Mouse (Mus musculus) cerebellum, adult 9-11 months (tissue): ENCODE results near the gene Hsd11b1.

Source experiments
- DNase-seq: peaks from one replicate; pipeline ENCODE4 v3.0.0; 2022

Hsd11b1 gene

GRCm38 (mm10) chr1:193242863-193243262 lies 21.0 kb downstream of the Hsd11b1 start:
- peak; percentile 33 for DNase-seq

GRCm38 (mm10) chr1:193242238-193242637 lies 21.6 kb downstream of the Hsd11b1 start:
- peak; percentile 97 for DNase-seq

- DNase-seq = no peak
Observed at GRCm38 (mm10) chr1:193241436-193241835, 22.4 kb downstream of the Hsd11b1 start.

- no peak for DNase-seq
Observed at GRCm38 (mm10) chr1:193238426-193238825, 25.4 kb downstream of the Hsd11b1 start.

- no peak for DNase-seq
Observed at GRCm38 (mm10) chr1:193234930-193235329, 28.9 kb downstream of the Hsd11b1 start.

- DNase-seq = no peak
Observed at GRCm38 (mm10) chr1:193234130-193234645, 29.7 kb downstream of the Hsd11b1 start.

- no peak for DNase-seq
Observed at GRCm38 (mm10) chr1:193232732-193233131, 31.1 kb downstream of the Hsd11b1 start.

- DNase-seq = no peak
Observed at GRCm38 (mm10) chr1:193230935-193231334, 32.9 kb downstream of the Hsd11b1 start.

GRCm38 (mm10) chr1:193230531-193230930 lies 33.3 kb downstream of the Hsd11b1 start:
- no peak for DNase-seq

- no peak for DNase-seq
Observed at GRCm38 (mm10) chr1:193229570-193229969, 34.3 kb downstream of the Hsd11b1 start.

GRCm38 (mm10) chr1:193227537-193227936 lies 36.3 kb downstream of the Hsd11b1 start:
- DNase-seq = no peak

- no peak for DNase-seq
Observed at GRCm38 (mm10) chr1:193226724-193227522, 37.0 kb downstream of the Hsd11b1 start.

GRCm38 (mm10) chr1:193226114-193226513 lies 37.8 kb downstream of the Hsd11b1 start:
- DNase-seq = no peak

GRCm38 (mm10) chr1:193225531-193225930 lies 38.3 kb downstream of the Hsd11b1 start:
- DNase-seq = no peak

- DNase-seq = no peak
Observed at GRCm38 (mm10) chr1:193220408-193220807, 43.5 kb downstream of the Hsd11b1 start.

- no peak for DNase-seq
Observed at GRCm38 (mm10) chr1:193216000-193216399, 47.9 kb downstream of the Hsd11b1 start.

GRCm38 (mm10) chr1:193214053-193214452 lies 49.8 kb downstream of the Hsd11b1 start:
- DNase-seq = no peak

GRCm38 (mm10) chr1:193211371-193211770 lies 52.5 kb downstream of the Hsd11b1 start:
- no peak for DNase-seq

- peak; percentile 26 for DNase-seq
Observed at GRCm38 (mm10) chr1:193208178-193208577, 55.7 kb downstream of the Hsd11b1 start.

GRCm38 (mm10) chr1:193207503-193207902 lies 56.4 kb downstream of the Hsd11b1 start, which contains the start of gene Lamb3:
Gene Lamb3 (plus strand): TSS chr1:193207699.
- DNase-seq = no peak

- no peak for DNase-seq
Observed at GRCm38 (mm10) chr1:193205431-193205830, 58.4 kb downstream of the Hsd11b1 start.

- no peak for DNase-seq
Observed at GRCm38 (mm10) chr1:193203821-193204220, 60.1 kb downstream of the Hsd11b1 start.

GRCm38 (mm10) chr1:193201383-193201778 lies 62.5 kb downstream of the Hsd11b1 start, which contains the start of gene Traf3ip3:
Gene Traf3ip3 (minus strand): TSS chr1:193201703.
- DNase-seq = no peak

- DNase-seq = no peak
Observed at GRCm38 (mm10) chr1:193200640-193201382, 63.1 kb downstream of the Hsd11b1 start.
